Mouse (Mus musculus) lung, embryonic 15.5 days (tissue): ENCODE data around the gene Phactr2. TPM values are rescaled to one million over a fixed set of nuclear protein-coding genes. Genes with fewer than 3 reads are reported as not detected.

Source experiments
- ATAC-seq: fragments of 200-750 bp; cut with Nextera tagmentation; 2 replicates; pipeline ENCODE4 v1.8.0; 2017; ENCODE audit warnings: moderate number of reproducible peaks, borderline replicate concordance; ENCODE audit not compliant: low FRiP score, low TSS enrichment; ENCODE audit errors: extremely low read depth
- H3K27ac ChIP-seq: fragments of 300-500 bp; sonication (generic); 2 replicates; pipeline ENCODE4 v1.5.1; 2015; ENCODE audit warnings: moderate library complexity, mild to moderate bottlenecking, inconsistent platforms
- H3K27me3 ChIP-seq: fragments of 300-500 bp; sonication (generic); 2 replicates; pipeline ENCODE4 v1.6.1; 2015; ENCODE audit warnings: inconsistent platforms
- H3K36me3 ChIP-seq: fragments of 300-500 bp; sonication (generic); 2 replicates; pipeline ENCODE4 v1.6.1; 2015; ENCODE audit warnings: inconsistent platforms
- H3K4me1 ChIP-seq: fragments of 300-500 bp; sonication (generic); 2 replicates; pipeline ENCODE4 v1.6.1; 2015; ENCODE audit warnings: inconsistent platforms
- H3K4me2 ChIP-seq: fragments of 300-500 bp; sonication (generic); 2 replicates; pipeline ENCODE4 v1.6.1; 2015; ENCODE audit warnings: inconsistent platforms, mild to moderate bottlenecking, moderate library complexity
- H3K4me3 ChIP-seq: fragments of 300-500 bp; sonication (generic); 2 replicates; pipeline ENCODE4 v1.5.1; 2015; ENCODE audit warnings: mild to moderate bottlenecking, inconsistent platforms
- H3K9ac ChIP-seq: fragments of 300-500 bp; sonication (generic); 2 replicates; pipeline ENCODE4 v1.6.1; 2015; ENCODE audit warnings: inconsistent platforms
- H3K9me3 ChIP-seq: fragments of 300-500 bp; sonication (generic); 2 replicates; pipeline ENCODE4 v1.6.1; 2016; ENCODE audit warnings: inconsistent platforms
- whole genome bisulfite sequencing: fragments of 180-500 bp; shearing (Covaris S2); methylation state at CpG from one replicate; pipeline ENCODE4 v1.1.7; 2015; 5-methylcytosine and 5-hydroxymethylcytosine counted together
- polyA plus RNA-seq: library from polyadenylated mRNA; unstranded; fragments of >200 nt; fragmentation: Nextera tagmentation; extraction: Ambion mirVana; gene quantifications from 2 replicates; pipeline ENCODE4 v1.2.1, GENCODE M21; 2015

Gene Phactr2
- polyA plus RNA-seq, 1 experiment from 2014 or later: 33.7 TPM

GRCm38 (mm10) chr10:13289252-13289961, 184.8 kb downstream of the Phactr2 start:
- Histone ChIP-seq H3K4me3 (no peak overlapping the region), H3K27ac (no peak overlapping the region), H3K4me2 (no peak overlapping the region), H3K9ac (no peak overlapping the region), H3K36me3 (peaks cover 9% of the 10 kb centered on the region), H3K27me3 (no peaks in the 10 kb centered on the region), H3K9me3 (no peaks in the 10 kb centered on the region), H3K4me1 (0 out of 2 replicates have a peak, but pooled peaks cover 2% of the 10 kb centered on the region)
- no peak for ATAC-seq
- 80% methylated on average over 8 of the region's 8 CpGs for WGBS

DNA sequence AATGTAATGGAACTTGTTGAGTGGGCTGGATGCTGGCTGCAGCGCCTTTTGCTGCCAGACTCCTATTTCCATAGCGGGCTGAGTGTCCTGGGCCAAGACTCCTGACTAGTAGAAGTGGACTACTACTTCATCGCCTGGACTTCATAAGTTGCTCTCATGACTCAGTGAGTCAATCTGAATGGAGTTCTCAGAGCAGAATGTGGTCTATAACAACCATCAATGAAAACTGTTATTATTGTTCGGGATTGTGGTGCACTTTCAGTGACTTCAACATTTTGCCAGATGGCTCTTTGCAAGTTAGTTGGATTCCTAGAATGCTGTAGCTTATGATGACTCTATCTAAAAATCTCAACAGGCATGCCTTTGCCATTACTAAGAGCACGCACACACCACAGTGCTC, 185.9 kb downstream of the Phactr2 start:
- Histone ChIP-seq H3K9ac (no peak overlapping the region), H3K27ac (no peak overlapping the region), H3K4me3 (no peak overlapping the region), H3K4me2 (no peak overlapping the region), H3K4me1 (0 out of 2 replicates have a peak, but pooled peaks cover 2% of the 10 kb centered on the region), H3K36me3 (peaks cover 9% of the 10 kb centered on the region), H3K27me3 (no peaks in the 10 kb centered on the region), H3K9me3 (no peaks in the 10 kb centered on the region)
- ATAC-seq: no peak
- WGBS: 96% methylated on average over 5 of the region's 5 CpGs

DNA sequence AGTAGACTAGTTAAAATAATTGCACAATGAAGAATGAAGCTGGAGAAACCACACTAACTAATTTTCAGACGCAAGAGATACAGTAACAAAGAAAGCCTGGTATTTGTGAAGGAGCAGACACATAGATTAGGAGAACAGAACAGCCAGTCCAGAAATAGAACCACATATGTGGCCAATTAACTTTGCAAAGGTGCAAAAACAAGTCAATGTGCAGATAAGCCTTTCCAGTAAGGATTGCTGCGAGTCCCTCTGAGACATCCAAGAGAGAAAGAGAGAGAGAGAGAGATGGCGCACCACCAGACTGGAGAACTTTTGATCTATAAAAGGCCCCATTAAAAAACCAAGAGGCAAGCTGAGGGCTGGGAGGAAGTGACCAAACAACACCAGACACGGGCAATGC, 190.8 kb downstream of the Phactr2 start:
- Histone ChIP-seq H3K36me3 (no peaks in the 10 kb centered on the region; the same call in 1 of the 2 replicates), H3K4me3 (no peak overlapping the region), H3K27me3 (no peaks in the 10 kb centered on the region), H3K4me2 (no peak overlapping the region), H3K9me3 (no peaks in the 10 kb centered on the region), H3K4me1 (no peaks in the 10 kb centered on the region), H3K9ac (no peak overlapping the region), H3K27ac (no peak overlapping the region)
- no peak for ATAC-seq
- WGBS: 74% methylated on average over 4 of the region's 4 CpGs

DNA sequence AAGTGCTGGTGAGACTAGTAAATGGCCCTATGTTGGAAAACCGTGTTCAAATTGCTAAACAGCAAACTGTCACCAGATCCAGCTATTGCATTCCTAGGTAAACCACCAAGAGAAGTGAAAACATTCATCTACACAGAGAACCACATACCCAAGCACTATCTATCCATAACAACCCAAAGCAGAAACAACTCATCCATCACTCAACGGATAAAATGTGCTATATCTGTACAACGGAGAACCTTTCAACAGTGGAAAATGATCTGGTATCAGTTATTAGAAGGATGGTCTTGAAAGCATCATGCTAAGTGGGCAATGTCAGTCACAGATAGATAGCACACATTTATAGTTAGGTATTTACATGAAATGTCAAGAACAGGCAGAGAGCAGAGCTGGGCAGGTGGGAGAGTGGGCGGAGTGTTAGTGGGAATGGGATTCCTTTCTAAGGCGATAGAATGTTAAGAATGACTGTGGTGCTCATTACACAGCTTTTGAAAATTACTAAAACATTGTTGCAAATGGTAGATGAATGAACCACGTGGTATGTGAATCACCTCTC, 193.8 kb downstream of the Phactr2 start:
- no peak overlapping the region for H3K9ac ChIP-seq
- no peaks in the 10 kb centered on the region for H3K4me1 ChIP-seq
- H3K27ac ChIP-seq: no peak overlapping the region
- H3K4me3 ChIP-seq: no peak overlapping the region
- ATAC-seq: no peak
- H3K36me3 ChIP-seq: no peaks in the 10 kb centered on the region; the same call in 1 of the 2 replicates
- no peaks in the 10 kb centered on the region for H3K27me3 ChIP-seq
- no peaks in the 10 kb centered on the region for H3K9me3 ChIP-seq
- no peak overlapping the region for H3K4me2 ChIP-seq
- WGBS: 63% methylated on average over 6 of the region's 6 CpGs

DNA sequence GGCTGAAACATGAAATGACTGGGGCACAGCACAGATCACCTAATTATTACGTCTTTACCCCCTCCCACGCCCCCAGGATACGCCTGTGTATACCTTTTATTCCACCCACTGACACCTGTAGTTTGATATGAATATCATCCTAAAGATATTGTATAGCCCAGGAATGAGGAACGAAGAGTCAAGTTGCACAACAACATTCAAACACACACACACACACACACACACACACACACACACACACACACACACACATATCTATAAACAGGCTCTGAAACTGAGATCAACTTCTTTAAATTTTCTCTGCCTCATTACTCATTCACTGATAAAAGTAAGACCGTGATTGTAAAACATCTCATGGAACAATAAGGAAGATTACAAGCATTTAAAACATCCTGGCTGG, 197.9 kb downstream of the Phactr2 start:
- H3K27ac ChIP-seq: no peak overlapping the region
- no peaks in the 10 kb centered on the region for H3K27me3 ChIP-seq
- no peaks in the 10 kb centered on the region for H3K4me1 ChIP-seq
- no peak for ATAC-seq
- H3K9ac ChIP-seq: no peak overlapping the region
- WGBS: 81% methylated on average over 5 of the region's 5 CpGs
- H3K9me3 ChIP-seq: no peaks in the 10 kb centered on the region
- H3K4me3 ChIP-seq: no peak overlapping the region
- H3K36me3 ChIP-seq: no peaks in the 10 kb centered on the region
- H3K4me2 ChIP-seq: no peak overlapping the region

DNA sequence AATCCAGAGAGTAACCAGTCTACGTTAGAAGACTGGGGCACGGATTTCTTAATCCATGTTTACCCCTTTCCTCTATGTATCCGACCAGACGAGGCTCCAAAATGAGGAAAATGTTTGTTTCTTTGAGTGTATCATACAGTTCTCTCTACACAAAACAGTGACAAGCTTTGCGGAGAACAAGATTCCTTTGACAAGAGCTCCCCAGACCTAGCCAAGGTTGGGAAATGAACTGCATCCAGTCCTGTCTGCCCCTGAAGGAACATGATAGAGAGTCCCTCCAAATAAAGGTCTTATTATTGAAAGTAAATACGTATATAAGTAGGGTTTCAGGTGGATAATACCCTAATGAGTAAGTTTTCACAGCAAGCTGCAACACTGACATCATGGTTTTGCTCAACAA, 199.1 kb downstream of the Phactr2 start:
- Histone ChIP-seq H3K27me3 (no peaks in the 10 kb centered on the region), H3K4me1 (no peaks in the 10 kb centered on the region), H3K9me3 (no peaks in the 10 kb centered on the region), H3K36me3 (no peaks in the 10 kb centered on the region), H3K9ac (no peak overlapping the region), H3K4me3 (no peak overlapping the region), H3K27ac (no peak overlapping the region), H3K4me2 (no peak overlapping the region)
- 76% methylated on average over 6 of the region's 6 CpGs for WGBS
- ATAC-seq: no peak

DNA sequence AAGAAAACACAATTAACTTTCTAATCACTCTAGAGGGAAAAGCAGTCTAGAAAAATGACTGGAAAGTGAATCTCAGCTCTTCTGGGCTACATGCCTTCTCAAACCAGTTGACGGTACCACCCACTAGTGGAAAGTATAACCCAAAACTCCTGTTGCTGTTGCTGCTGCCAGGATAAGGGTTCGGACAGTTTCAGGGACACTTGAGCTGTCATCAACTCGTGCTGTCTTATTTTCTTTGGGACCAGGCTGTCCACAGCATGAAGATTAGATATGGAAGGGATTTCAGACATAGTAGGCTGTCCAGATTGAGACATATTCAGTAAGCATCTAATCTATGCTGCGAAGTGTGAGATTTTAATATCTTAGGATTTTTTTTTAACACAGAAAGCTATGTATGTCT, 199.5 kb downstream of the Phactr2 start:
- Histone ChIP-seq H3K36me3 (no peaks in the 10 kb centered on the region), H3K27ac (no peak overlapping the region), H3K4me3 (no peak overlapping the region), H3K9me3 (no peaks in the 10 kb centered on the region), H3K4me1 (0 out of 2 replicates have a peak, but pooled peaks cover 2% of the 10 kb centered on the region), H3K4me2 (no peak overlapping the region), H3K9ac (no peak overlapping the region), H3K27me3 (no peaks in the 10 kb centered on the region)
- 78% methylated on average over 4 of the region's 4 CpGs for WGBS
- no peak for ATAC-seq

GRCm38 (mm10) chr10:13273756-13274155, 200.5 kb downstream of the Phactr2 start:
- Histone ChIP-seq H3K27ac (no peak overlapping the region), H3K4me1 (0 out of 2 replicates have a peak, but pooled peaks cover 3% of the 10 kb centered on the region), H3K4me3 (no peak overlapping the region), H3K27me3 (no peaks in the 10 kb centered on the region), H3K9ac (no peak overlapping the region), H3K9me3 (no peaks in the 10 kb centered on the region), H3K36me3 (no peaks in the 10 kb centered on the region), H3K4me2 (no peak overlapping the region)
- no peak for ATAC-seq
- WGBS: 96% methylated on average over 1 of the region's 1 CpGs

DNA sequence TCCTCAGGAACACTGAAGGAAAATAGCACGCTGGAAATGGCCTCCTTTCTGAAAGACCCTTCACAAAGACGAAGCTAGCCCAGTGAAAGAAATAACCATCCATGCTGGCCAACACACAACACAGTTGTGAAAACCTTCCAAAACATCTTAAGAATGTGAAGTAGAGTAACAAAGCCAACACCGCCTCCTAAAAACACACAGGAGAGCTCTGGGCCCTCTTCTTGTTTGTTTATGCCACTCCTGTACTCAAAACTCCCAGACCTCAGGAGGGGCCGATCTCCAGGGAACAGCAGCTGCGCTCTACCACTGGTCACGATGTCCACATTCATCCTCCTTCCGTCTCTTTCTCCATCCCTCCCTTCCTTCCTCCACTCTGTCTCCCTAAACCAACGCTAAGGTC, 202.5 kb downstream of the Phactr2 start:
- ATAC-seq: no peak
- Histone ChIP-seq H3K36me3 (no peaks in the 10 kb centered on the region), H3K4me2 (no peak overlapping the region), H3K27me3 (no peaks in the 10 kb centered on the region), H3K9me3 (no peaks in the 10 kb centered on the region), H3K9ac (no peak overlapping the region), H3K4me1 (0 out of 2 replicates have a peak, but pooled peaks cover 3% of the 10 kb centered on the region), H3K27ac (no peak overlapping the region), H3K4me3 (no peak overlapping the region)
- WGBS: 74% methylated on average over 8 of the region's 8 CpGs

DNA sequence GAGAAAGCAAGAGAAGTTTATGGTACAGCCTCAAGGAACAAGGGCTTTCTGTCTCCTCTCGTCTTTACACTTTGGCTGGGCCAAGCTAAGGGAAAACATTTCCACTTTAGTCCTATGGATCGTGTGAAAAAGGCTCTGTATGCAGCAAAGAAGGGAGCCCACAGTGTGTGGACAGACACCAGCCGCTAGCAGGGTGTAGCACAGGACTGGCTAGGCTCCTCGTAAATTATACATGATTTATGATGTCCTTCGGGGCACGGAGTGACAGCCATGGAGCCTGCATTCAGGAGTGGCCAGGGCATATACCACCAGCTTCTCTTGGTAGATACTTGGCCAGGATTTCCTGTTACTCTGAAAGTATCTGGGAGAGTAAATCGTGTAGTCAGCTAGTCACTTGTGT, 203.1 kb downstream of the Phactr2 start:
- 0 out of 2 replicates have a peak, but pooled peaks cover 3% of the 10 kb centered on the region for H3K4me1 ChIP-seq
- H3K4me3 ChIP-seq: no peak overlapping the region
- no peak overlapping the region for H3K27ac ChIP-seq
- H3K27me3 ChIP-seq: no peaks in the 10 kb centered on the region
- H3K9ac ChIP-seq: no peak overlapping the region
- WGBS: 64% methylated on average over 7 of the region's 7 CpGs
- no peak for ATAC-seq
- no peak overlapping the region for H3K4me2 ChIP-seq
- H3K36me3 ChIP-seq: no peaks in the 10 kb centered on the region
- H3K9me3 ChIP-seq: no peaks in the 10 kb centered on the region

GRCm38 (mm10) chr10:13270270-13270669, 203.9 kb downstream of the Phactr2 start:
- no peak overlapping the region for H3K4me2 ChIP-seq
- 0 out of 2 replicates have a peak, but pooled peaks cover 3% of the 10 kb centered on the region for H3K4me1 ChIP-seq
- no peak for ATAC-seq
- no peak overlapping the region for H3K27ac ChIP-seq
- no peak overlapping the region for H3K9ac ChIP-seq
- H3K27me3 ChIP-seq: no peaks in the 10 kb centered on the region
- WGBS: 63% methylated on average over 7 of the region's 7 CpGs
- H3K9me3 ChIP-seq: no peaks in the 10 kb centered on the region
- no peak overlapping the region for H3K4me3 ChIP-seq
- H3K36me3 ChIP-seq: 0 out of 2 replicates have a peak, but pooled peaks cover under 1% of the 10 kb centered on the region

GRCm38 (mm10) chr10:13259251-13259650, 215.0 kb downstream of the Phactr2 start:
- Histone ChIP-seq H3K36me3 (peaks cover 6% of the 10 kb centered on the region), H3K27ac (no peak overlapping the region), H3K9me3 (no peaks in the 10 kb centered on the region), H3K27me3 (no peaks in the 10 kb centered on the region), H3K4me2 (no peak overlapping the region), H3K9ac (no peak overlapping the region), H3K4me3 (no peak overlapping the region), H3K4me1 (no peaks in the 10 kb centered on the region)
- WGBS: 69% methylated on average over 3 of the region's 3 CpGs
- ATAC-seq: no peak
